Mouse (Mus musculus) heart, postnatal 4 days (tissue): ENCODE results near the gene Nedd9. TPM values are rescaled to one million over a fixed set of nuclear protein-coding genes. Genes with fewer than 3 reads are reported as not detected.
A peak's percentile ranks its signal among the peaks of the same experiment; 100 is the strongest.

Experiments used
- DNase-seq: peaks from one replicate; pipeline ENCODE4 v3.0.0; 2021
- total RNA-seq, 2 experiments: library from RNA; stranded (reverse); gene quantifications; 2 replicates each; pipeline ENCODE4 v1.2.3; 2021

The Nedd9 gene
- total RNA-seq: 10 to 100 TPM; 40.2 to 40.3 TPM

GRCm38 (mm10) chr13:41486606-41487408, at the start of gene Nedd9:
Gene Nedd9 (minus strand): TSS chr13:41487362.
- DNase-seq: peak; percentile 38

- DNase-seq: no peak
These were observed 45.5 kb upstream of the Nedd9 start for GRCm38 (mm10) chr13:41532625-41533024.

- DNase-seq: no peak
These were observed 43.2 kb upstream of the Nedd9 start for GRCm38 (mm10) chr13:41530326-41530725.

- DNase-seq: no peak
These were observed 37.0 kb upstream of the Nedd9 start for GRCm38 (mm10) chr13:41524208-41524607.

GRCm38 (mm10) chr13:41521296-41521695, 34.1 kb upstream of the Nedd9 start:
- DNase-seq: no peak

- no peak for DNase-seq
These were observed 33.5 kb upstream of the Nedd9 start for GRCm38 (mm10) chr13:41520549-41521161.

DNA sequence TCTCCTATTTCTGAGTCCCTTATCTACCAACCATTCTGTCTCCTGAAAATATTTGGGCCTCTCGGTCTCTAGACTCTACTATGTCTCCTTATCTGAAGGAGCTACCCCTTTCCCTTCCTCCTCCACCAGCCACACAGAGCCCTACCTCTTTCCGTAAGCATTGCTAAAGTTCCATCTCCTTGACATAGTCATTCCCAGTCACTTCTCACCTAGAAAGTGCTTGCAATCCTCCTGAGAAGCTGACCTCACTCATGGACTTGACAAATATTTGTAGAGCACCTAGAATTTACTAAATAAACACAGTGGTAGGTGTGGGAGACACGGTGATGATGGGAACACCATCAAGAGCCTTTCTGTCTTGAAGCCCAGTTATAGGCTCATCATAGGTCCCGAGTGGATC, 32.6 kb upstream of the Nedd9 start:
- no peak for DNase-seq

DNA sequence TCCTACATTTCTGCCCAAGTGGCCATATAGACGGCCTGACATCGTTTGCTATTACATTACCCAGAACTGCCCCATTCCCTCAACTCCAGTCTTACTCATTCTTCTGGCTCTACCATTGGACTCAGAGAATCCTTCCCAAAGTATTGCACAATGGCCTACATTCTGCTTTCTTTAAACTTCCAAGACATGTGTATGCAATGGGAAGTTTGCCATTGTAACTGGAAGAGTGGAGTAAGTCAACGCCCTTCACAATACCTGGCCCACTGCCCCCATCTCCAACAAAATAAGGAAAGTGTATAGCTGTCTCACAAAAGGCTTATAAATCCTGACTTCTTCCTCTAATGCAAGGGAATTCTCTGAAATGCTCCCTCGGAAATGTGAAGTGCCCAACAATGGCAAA, 30.0 kb upstream of the Nedd9 start:
- no peak for DNase-seq

DNA sequence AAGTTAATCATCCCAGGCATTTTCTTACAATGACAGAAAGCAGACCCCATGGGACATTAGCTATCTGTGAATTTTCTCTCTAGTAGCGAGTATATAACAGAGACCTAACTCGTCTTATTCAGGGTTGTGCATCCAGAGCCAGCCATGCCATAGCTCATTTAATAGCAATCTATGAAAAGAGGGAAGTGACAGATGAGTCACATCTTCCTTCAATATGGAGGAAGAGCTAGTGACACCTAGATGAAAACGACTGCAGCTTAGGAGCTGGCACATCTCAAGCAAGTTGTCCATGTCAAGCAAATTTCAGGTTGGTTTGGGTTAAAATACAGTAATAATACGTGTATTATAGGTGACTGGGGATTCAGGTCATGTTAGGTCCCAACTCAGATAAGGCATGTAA, 28.6 kb upstream of the Nedd9 start:
- no peak for DNase-seq

- no peak for DNase-seq
These were observed 27.8 kb upstream of the Nedd9 start for GRCm38 (mm10) chr13:41514918-41515317.

DNA sequence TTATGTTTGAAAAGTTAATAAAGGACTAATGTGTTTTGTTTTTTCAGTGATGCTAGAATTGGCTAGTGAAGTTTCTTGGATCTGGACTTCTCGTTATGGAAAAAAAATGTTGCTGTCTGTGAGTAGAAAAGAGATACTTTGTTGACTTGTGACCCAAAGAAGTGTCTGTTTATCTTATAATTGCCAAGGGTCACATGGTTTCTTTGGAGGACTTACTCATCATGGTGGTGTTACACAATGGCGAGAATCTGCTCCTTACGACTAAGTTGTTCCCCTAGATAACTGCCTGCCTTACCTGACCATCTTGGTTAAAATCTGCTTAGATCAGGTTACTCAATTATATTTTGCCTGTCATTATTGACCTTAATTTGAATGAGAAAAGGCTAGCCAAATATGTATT, 26.3 kb upstream of the Nedd9 start:
- DNase-seq: no peak

DNA sequence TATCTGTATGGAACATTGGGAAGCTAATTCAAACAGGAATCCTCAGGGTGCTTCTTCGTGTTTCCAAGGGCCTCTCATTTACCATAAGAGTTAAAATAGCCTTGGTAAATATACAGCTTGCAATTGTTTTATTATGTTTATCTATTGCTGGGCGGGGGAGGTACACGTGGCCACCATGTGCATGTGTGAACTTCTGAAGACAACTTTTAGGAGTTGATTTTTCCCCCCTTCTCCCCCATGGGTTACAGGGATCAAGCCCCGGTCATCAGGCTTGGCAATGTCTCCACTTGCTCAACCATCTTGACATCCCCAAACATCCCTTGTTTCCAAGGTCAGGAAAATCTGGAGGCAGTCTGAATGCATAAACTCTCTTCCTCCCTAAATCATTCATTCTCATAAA, 25.1 kb upstream of the Nedd9 start:
- DNase-seq: no peak

DNA sequence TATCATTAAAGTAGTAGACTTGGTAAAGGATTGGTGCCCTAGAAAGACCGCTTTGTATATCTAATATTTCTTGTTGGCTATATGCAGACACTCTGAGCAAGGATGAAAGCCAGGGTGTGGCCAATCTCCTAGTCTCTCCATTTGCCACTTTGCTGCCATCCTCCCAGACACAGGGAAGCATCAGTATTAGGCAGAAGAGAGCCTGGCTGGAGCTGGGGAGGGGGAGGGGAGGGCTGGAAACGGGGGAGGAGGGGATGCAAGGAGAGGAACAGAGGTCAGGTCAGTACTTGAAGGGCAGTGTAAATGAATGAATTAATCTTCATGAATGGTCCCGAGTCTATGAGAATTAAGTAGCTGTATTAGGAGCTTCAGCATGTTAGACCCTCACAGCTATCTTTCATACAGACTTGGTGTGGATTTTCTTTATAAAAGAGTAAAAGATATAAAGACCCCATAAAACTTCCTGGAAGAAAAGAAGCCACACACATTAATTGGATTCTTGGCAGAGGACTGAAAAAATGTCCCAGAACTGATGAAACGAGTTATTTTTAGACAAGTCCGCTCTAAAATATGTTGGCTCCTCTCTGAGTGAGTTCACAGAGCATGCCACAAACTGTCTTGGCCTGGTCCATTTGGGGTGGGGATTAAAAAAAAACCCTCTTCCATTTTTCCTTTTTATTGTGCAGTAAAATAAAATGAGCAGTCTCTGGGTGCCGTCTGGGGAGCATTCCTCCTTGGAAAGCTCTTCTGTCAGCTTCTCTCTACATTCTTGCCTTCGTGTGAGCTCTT, 23.7 kb upstream of the Nedd9 start:
- peak; percentile 12 for DNase-seq

DNA sequence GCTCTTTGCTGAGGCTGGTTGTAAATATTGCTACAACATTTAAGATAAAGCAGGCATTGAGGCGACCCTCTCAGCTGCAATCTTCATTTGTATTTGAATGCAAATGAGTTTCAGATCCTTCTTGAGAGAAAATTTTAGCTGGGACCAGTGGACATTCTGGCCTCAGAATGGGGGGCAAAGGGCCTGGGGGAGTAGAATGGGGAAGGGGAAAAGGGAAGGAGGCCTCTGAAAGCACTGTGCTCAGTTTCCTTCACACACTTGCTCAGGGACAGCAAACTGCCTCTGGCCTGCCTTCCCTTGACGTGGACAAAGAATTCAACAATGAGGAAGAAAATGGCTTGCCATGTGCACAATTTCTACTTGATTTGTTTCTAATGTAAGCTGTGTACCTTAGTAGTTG, 18.4 kb upstream of the Nedd9 start:
- DNase-seq: no peak

GRCm38 (mm10) chr13:41504997-41505396, 17.8 kb upstream of the Nedd9 start:
- no peak for DNase-seq

DNA sequence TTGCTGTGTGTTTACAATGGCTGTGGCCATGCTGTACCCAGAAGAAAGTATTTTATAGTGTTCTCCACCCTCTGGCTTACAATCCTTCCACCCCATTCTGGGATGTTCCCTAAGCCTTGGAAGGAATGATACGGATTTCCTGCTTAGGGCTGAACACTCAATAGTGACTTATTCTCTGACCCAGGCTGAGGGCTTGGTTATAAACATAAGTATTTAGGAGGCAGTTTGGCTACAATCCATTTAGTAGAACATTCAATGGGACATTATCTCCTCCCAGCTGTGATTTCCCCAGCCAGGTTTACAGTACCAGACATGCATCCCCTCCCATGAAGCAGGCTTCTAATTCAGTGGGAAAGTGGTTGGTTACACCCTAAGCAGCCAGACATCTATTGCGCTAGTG, 17.3 kb upstream of the Nedd9 start:
- DNase-seq: no peak

GRCm38 (mm10) chr13:41502917-41503301, 15.7 kb upstream of the Nedd9 start:
- DNase-seq: no peak

GRCm38 (mm10) chr13:41502136-41502916, 15.2 kb upstream of the Nedd9 start:
- DNase-seq: no peak

DNA sequence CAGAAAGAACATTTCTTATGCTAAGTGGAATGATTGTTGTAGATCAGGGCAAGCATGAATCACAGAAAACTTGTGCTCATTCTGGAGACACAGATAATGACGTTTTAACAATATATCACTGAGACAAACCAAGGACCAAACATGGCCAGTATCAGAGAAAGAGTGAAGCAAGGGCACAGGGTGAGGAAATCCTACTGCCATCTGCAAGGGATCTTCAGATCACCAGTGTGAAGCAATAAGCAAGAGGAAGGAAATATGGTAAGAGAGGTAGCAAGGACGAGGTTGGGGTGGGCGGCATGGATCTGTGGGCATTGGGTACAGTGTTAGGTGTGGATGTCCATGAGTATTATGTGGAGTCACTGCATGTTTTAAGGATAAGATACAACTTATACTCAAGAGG, 13.6 kb upstream of the Nedd9 start:
- no peak for DNase-seq

GRCm38 (mm10) chr13:41498611-41499121, 11.5 kb upstream of the Nedd9 start:
- no peak for DNase-seq

GRCm38 (mm10) chr13:41494681-41495080, 7.5 kb upstream of the Nedd9 start:
- no peak for DNase-seq

- DNase-seq: no peak
These were observed 5.0 kb upstream of the Nedd9 start for GRCm38 (mm10) chr13:41491981-41492702.
